Mouse (Mus musculus) liver, embryonic 14.5 days (tissue): ENCODE measurements at regions not wholly inside any gene's neighbourhood (a gene's known extent, or its start where the extent isn't known, plus 50 kb on each side); places are given as distances from the start of the nearest gene placed in this dataset.
A peak's percentile ranks its signal among the peaks of the same experiment; 100 is the strongest.

Experiments used
- ATAC-seq: fragments of 200-750 bp; cut with Nextera tagmentation; 2 replicates; pipeline ENCODE4 v1.8.0; 2017; ENCODE audit warnings: moderate number of reproducible peaks, mild to moderate bottlenecking, moderate library complexity; ENCODE audit not compliant: insufficient read depth
- DNase-seq, 3 experiments: peaks; one replicate each; pipeline ENCODE4 v3.0.0-alpha.2; 2012 to 2013; ENCODE audit warnings: low read depth in 3 of 3, low spot score in 3 of 3
- H3K27ac ChIP-seq: fragments of 300-500 bp; sonication (generic); 2 replicates; pipeline ENCODE4 v1.5.1; 2014; ENCODE audit warnings: moderate library complexity, mild to moderate bottlenecking, control low read depth, inconsistent platforms
- H3K27me3 ChIP-seq: fragments of 300-500 bp; sonication (generic); 2 replicates; pipeline ENCODE4 v1.6.1; 2014; ENCODE audit warnings: mild to moderate bottlenecking, low read length, moderate library complexity; ENCODE audit not compliant: control insufficient read depth, insufficient read depth
- H3K36me3 ChIP-seq: fragments of 300-500 bp; sonication (generic); replicated peaks from 2 replicates; pipeline ENCODE4 v1.6.1; 2014; ENCODE audit warnings: low read depth; ENCODE audit not compliant: control insufficient read depth, insufficient read depth
- H3K4me1 ChIP-seq, 2 experiments: fragments of 200-500 bp in 1 of 2; fragments of 300-500 bp in 1 of 2; sonication (generic) in 1 of 2; replicated peaks; 2 replicates each; pipeline ENCODE4 v1.6.1; 2012 to 2014; ENCODE audit warnings: antibody characterized with exemption in 1 of 2, inconsistent platforms in 1 of 2, low read length in 1 of 2; ENCODE audit not compliant: control insufficient read depth in 2 of 2, insufficient read depth in 2 of 2
- H3K4me2 ChIP-seq: fragments of 300-500 bp; sonication (generic); 2 replicates; pipeline ENCODE4 v1.6.1; 2014; ENCODE audit warnings: low read depth, mild to moderate bottlenecking, control low read depth, moderate library complexity
- H3K4me3 ChIP-seq, 2 experiments: fragments of 200-500 bp in 1 of 2; fragments of 300-500 bp in 1 of 2; sonication (generic) in 1 of 2; 2 replicates each; pipeline ENCODE4 v1.5.1; 2012 to 2014; ENCODE audit warnings: low read depth in 2 of 2, low read length in 2 of 2, mild to moderate bottlenecking in 2 of 2, control low read depth in 1 of 2, inconsistent platforms in 1 of 2, moderate library complexity in 1 of 2; ENCODE audit not compliant: insufficient read depth in 1 of 2
- H3K9ac ChIP-seq: fragments of 300-500 bp; sonication (generic); replicated peaks from 2 replicates; pipeline ENCODE4 v1.6.1; 2014; ENCODE audit warnings: mild to moderate bottlenecking, control low read depth, moderate library complexity
- H3K9me3 ChIP-seq: fragments of 300-500 bp; sonication (generic); 2 replicates; pipeline ENCODE4 v1.6.1; 2016; ENCODE audit warnings: low read length, mixed read lengths; ENCODE audit not compliant: control insufficient read depth
- CTCF ChIP-seq: IDR thresholded peaks from 2 replicates; pipeline ENCODE4 v1.5.1; 2016; ENCODE audit warnings: antibody characterized with exemption, low read depth, control low read depth
- EP300 ChIP-seq: IDR thresholded peaks from 2 replicates; pipeline ENCODE4 v1.6.1; 2016; ENCODE audit warnings: antibody characterized with exemption, low read depth
- WGBS: fragments of 180-500 bp; shearing (Covaris S2); extraction: QIAGEN DNeasy Blood & Tissue Kit; methylation state at CpG from one replicate; pipeline ENCODE4 v1.1.7; 2014; ENCODE audit not compliant: insufficient replicate concordance; 5-methylcytosine and 5-hydroxymethylcytosine counted together

DNA sequence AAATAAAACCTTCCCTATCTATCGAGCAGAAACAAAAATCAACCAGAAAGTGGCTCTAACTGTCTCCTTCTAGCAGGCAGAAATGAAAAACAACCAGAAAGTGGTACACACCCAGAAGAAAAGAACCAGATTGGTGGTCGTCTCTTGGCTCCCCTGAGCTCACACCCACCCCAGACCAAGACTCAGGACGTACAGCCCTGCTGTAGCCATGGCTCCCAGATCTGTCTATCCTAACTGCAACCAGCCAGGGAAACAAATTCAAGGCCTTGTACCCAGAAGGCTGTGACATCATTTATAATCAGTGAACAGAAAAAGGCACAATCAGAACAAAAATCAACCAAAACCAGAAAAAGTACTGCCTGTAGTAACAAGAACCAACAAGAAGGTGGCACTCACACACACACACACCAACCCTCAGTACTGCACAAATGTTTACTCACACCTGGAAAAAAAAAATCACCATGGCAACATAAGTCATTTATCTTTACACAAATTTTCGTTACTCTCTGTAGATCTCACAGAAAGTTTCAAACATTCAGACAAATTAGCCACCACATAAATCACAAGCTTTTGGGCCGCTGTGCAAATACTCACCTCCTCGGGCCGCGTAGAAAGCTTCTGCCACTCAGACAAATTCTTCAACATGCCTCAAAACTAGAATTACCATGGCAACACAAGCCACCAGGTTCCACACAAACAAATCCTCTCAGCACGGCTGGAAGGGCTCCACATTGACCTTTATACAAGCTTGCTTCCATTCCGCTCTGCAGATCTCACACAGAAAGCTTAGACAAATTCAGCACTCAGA lies 85.1 kb upstream of the Smlr1 start:
- Histone ChIP-seq H3K9me3 (no peaks in the 10 kb centered on the region), H3K27me3 (no peaks in the 10 kb centered on the region), H3K36me3 (no peaks in the 10 kb centered on the region), H3K4me2 (no peak overlapping the region), H3K4me1 (no peaks in the 10 kb centered on the region), H3K9ac (no peak overlapping the region), H3K4me3 (no peak overlapping the region), H3K27ac (no peak overlapping the region)
- DNase-seq (no peak), ATAC-seq (no peak)
- TF ChIP-seq EP300 (no peak), CTCF (0 out of 2 replicates have a peak, but pooled peaks have one; percentile 5)
- WGBS, result 43% methylated on average over 10 of the region's 10 CpGs

DNA sequence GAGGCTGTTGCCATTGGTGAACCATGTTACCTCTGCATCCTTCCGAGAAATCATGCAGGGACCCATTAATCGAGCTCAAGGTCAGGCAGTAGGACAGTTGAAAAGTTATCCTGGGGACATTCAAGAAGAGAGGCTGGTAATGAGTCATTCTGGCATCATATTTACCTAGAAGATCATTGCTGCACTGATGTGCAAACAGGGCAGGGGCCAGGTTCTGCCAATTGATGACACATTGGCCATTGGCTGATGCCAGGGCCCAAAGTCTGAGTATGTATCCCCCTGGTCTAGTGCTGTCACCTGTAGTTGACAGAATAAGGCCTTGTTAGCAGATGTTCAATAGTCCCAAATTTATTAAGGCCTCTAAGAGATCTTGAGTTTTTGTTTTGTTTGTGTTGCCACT lies 83.6 kb upstream of the Smlr1 start:
- Histone ChIP-seq H3K9me3 (no peaks in the 10 kb centered on the region), H3K9ac (no peak overlapping the region), H3K4me1 (no peaks in the 10 kb centered on the region), H3K27me3 (no peaks in the 10 kb centered on the region), H3K4me2 (no peak overlapping the region), H3K27ac (no peak overlapping the region), H3K36me3 (no peaks in the 10 kb centered on the region), H3K4me3 (no peak overlapping the region)
- ATAC-seq, result no peak
- TF ChIP-seq CTCF (no peak), EP300 (no peak)
- 58% methylated on average over 2 of the region's 2 CpGs for WGBS
- no peak for DNase-seq

- H3K36me3 ChIP-seq, result no peaks in the 10 kb centered on the region
- H3K4me1 ChIP-seq, result no peaks in the 10 kb centered on the region
- 54% methylated on average over 2 of the region's 2 CpGs for WGBS
- H3K27ac ChIP-seq, result no peak overlapping the region
- H3K9me3 ChIP-seq, result no peaks in the 10 kb centered on the region
- no peak for ATAC-seq
- H3K4me3 ChIP-seq, result no peak overlapping the region
- no peak overlapping the region for H3K4me2 ChIP-seq
- no peak for DNase-seq
- H3K9ac ChIP-seq, result no peak overlapping the region
- no peak for TF ChIP-seq EP300
- no peak for TF ChIP-seq CTCF
- no peaks in the 10 kb centered on the region for H3K27me3 ChIP-seq
Observed at GRCm38 (mm10) chr10:25601471-25601870, 65.4 kb upstream of the Smlr1 start.

- Histone ChIP-seq H3K9ac (no peak overlapping the region), H3K4me1 (no peaks in the 10 kb centered on the region), H3K9me3 (no peaks in the 10 kb centered on the region), H3K36me3 (no peaks in the 10 kb centered on the region), H3K4me3 (no peak overlapping the region), H3K4me2 (no peak overlapping the region), H3K27me3 (no peaks in the 10 kb centered on the region), H3K27ac (no peak overlapping the region)
- DNase-seq, result no peak
- ATAC-seq, result no peak
- no peak for TF ChIP-seq CTCF
- no peak for TF ChIP-seq EP300
- 59% methylated on average over 2 of the region's 2 CpGs for WGBS
Observed at GRCm38 (mm10) chr10:25589316-25589645, 53.2 kb upstream of the Smlr1 start.

DNA sequence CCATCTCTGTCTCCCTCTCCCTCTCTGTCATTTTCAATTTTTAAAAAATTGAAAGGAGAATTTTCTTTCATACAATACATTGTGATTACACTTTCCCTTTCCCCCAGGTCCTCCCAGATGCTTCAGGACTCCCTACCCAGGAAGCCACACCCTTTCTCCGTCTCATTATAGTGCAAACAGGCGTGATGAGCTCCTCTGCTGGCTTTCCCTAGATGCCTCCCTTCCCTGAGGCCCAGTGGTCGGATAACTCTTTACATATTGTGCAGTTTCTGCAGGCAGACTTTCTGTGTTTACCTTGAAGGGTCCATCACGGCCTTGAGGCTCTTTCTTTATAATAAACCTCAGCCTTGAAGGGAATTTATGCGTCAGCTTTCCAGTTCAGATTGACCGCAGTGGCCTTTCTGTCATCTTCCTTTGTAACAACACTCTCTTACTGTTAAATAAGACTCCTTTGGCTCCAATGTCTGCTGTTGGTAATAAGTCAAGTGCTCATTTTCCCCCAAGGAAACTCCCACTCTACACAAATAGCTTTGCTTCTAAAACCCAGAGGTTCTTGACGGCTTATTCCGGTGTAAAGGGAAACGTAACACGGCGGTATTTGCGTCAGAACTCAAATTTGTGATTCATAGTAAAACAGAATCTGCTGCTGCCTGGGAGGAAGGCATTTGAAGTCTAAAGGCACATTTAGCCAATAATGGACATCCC lies 52.7 kb upstream of the Smlr1 start:
- TF ChIP-seq CTCF (no peak), EP300 (no peak)
- H3K36me3 ChIP-seq, result no peaks in the 10 kb centered on the region
- H3K4me3 ChIP-seq, result no peak overlapping the region
- DNase-seq (no peak), ATAC-seq (no peak)
- H3K4me2 ChIP-seq, result no peak overlapping the region
- no peaks in the 10 kb centered on the region for H3K27me3 ChIP-seq
- H3K4me1 ChIP-seq, result no peaks in the 10 kb centered on the region
- 75% methylated on average over 12 of the region's 12 CpGs for WGBS
- H3K9me3 ChIP-seq, result no peaks in the 10 kb centered on the region
- no peak overlapping the region for H3K9ac ChIP-seq
- H3K27ac ChIP-seq, result no peak overlapping the region
